Mouse (Mus musculus): Measurements from ENCODE around the gene Gm5129.

Gene Gm5129

GRCm38 (mm10) chr5:29725369-29725768, 10.4 kb downstream of the Gm5129 start:
- DNase-seq (ENCODE audit: low spot score in 2 of 2): no peak

GRCm38 (mm10) chr5:29721159-29721558, 14.6 kb downstream of the Gm5129 start:
- DNase-seq (ENCODE audit: low spot score in 2 of 2): no peak

- no peak for DNase-seq (ENCODE audit: low spot score in 2 of 2)
These were observed 22.8 kb downstream of the Gm5129 start for GRCm38 (mm10) chr5:29712906-29713305.

GRCm38 (mm10) chr5:29711631-29712030, 24.1 kb downstream of the Gm5129 start:
- no peak for DNase-seq (ENCODE audit: low spot score in 2 of 2)

GRCm38 (mm10) chr5:29708258-29708657, 27.5 kb downstream of the Gm5129 start:
- DNase-seq (ENCODE audit: low spot score in 2 of 2): no peak

GRCm38 (mm10) chr5:29707241-29707640, 28.5 kb downstream of the Gm5129 start:
- DNase-seq (ENCODE audit: low spot score in 2 of 2): no peak

GRCm38 (mm10) chr5:29699520-29700202, 36.1 kb downstream of the Gm5129 start:
- DNase-seq (ENCODE audit: low spot score in 2 of 2): no peak

- no peak for DNase-seq (ENCODE audit: low spot score in 2 of 2)
These were observed 37.2 kb downstream of the Gm5129 start for GRCm38 (mm10) chr5:29698493-29698892.

GRCm38 (mm10) chr5:29688352-29688751, 47.4 kb downstream of the Gm5129 start:
- no peak for DNase-seq (ENCODE audit: low spot score in 2 of 2)

- peak in 1 of 2 experiments; percentile 30 for DNase-seq (ENCODE audit: low spot score in 2 of 2)
These were observed 48.1 kb downstream of the Gm5129 start for GRCm38 (mm10) chr5:29687671-29688070.
